Mouse (Mus musculus) heart, postnatal 0 days (tissue): Measurements from ENCODE around the gene Pigt. TPM values are rescaled to one million over a fixed set of nuclear protein-coding genes. Genes with fewer than 3 reads are reported as not detected.

ENCODE experiments used
- ATAC-seq: fragments of 200-750 bp; cut with Nextera tagmentation; 2 replicates; pipeline ENCODE4 v1.8.0; 2017; ENCODE audit warnings: low read depth, moderate number of reproducible peaks, moderate library complexity; ENCODE audit not compliant: insufficient read depth
- DNase-seq: peaks from one replicate; pipeline ENCODE4 v3.0.0-alpha.2; 2016; ENCODE audit warnings: low spot score
- H3K27ac ChIP-seq: fragments of 300-500 bp; sonication (generic); 2 replicates; pipeline ENCODE4 v1.5.1; 2014; ENCODE audit warnings: low read depth, mild to moderate bottlenecking
- H3K27me3 ChIP-seq: fragments of 300-500 bp; sonication (generic); 2 replicates; pipeline ENCODE4 v1.6.1; 2014; ENCODE audit warnings: low read length, mixed read lengths; ENCODE audit not compliant: control insufficient read depth, insufficient read depth
- H3K36me3 ChIP-seq: fragments of 300-500 bp; sonication (generic); replicated peaks from 2 replicates; pipeline ENCODE4 v1.6.1; 2014; ENCODE audit warnings: low read length, mixed read lengths; ENCODE audit not compliant: control insufficient read depth, insufficient read depth
- H3K4me1 ChIP-seq: fragments of 300-500 bp; sonication (generic); 2 replicates; pipeline ENCODE4 v1.6.1; 2014; ENCODE audit warnings: antibody characterized with exemption; ENCODE audit not compliant: control insufficient read depth, insufficient read depth
- H3K4me2 ChIP-seq: fragments of 300-500 bp; sonication (generic); 2 replicates; pipeline ENCODE4 v1.6.1; 2014; ENCODE audit warnings: low read depth, mild to moderate bottlenecking, low read length, moderate library complexity
- H3K4me3 ChIP-seq: fragments of 300-500 bp; sonication (generic); 2 replicates; pipeline ENCODE4 v1.5.1; 2014; ENCODE audit warnings: low read depth, low read length
- H3K9ac ChIP-seq: fragments of 300-500 bp; sonication (generic); replicated peaks from 2 replicates; pipeline ENCODE4 v1.6.1; 2014; ENCODE audit warnings: low read depth, low read length, mixed read lengths
- H3K9me3 ChIP-seq: fragments of 300-500 bp; sonication (generic); replicated peaks from 2 replicates; pipeline ENCODE4 v1.6.1; 2016; ENCODE audit warnings: low read length; ENCODE audit not compliant: control insufficient read depth
- CTCF ChIP-seq: IDR thresholded peaks from 2 replicates; pipeline ENCODE4 v1.5.1; 2016; ENCODE audit warnings: antibody characterized with exemption, control low read depth, low read depth
- EP300 ChIP-seq: IDR thresholded peaks from 2 replicates; pipeline ENCODE4 v1.6.1; 2016; ENCODE audit warnings: antibody characterized with exemption, low read depth
- WGBS: fragments of 180-500 bp; shearing (Covaris S2); extraction: QIAGEN DNeasy Blood & Tissue Kit; methylation state at CpG from one replicate; pipeline ENCODE4 v1.1.7; 2014; 5-methylcytosine and 5-hydroxymethylcytosine counted together
- polyA plus RNA-seq: library from polyadenylated mRNA; unstranded; fragments of >200 nt; fragmentation: Nextera tagmentation; extraction: Ambion mirVana; gene quantifications from 2 replicates; pipeline ENCODE4 v1.2.1, GENCODE M21; 2015
- total RNA-seq: library from RNA; depleted of rRNA; stranded (reverse); fragments of >200 nt; gene quantifications from 2 replicates; pipeline ENCODE4 v1.2.3, GENCODE M21; 2014; ENCODE audit warnings: low replicate concordance

Gene Pigt
- total and polyA plus RNA-seq, 2 experiments from 2014 or later = 30.9 to 45.0 TPM

DNA sequence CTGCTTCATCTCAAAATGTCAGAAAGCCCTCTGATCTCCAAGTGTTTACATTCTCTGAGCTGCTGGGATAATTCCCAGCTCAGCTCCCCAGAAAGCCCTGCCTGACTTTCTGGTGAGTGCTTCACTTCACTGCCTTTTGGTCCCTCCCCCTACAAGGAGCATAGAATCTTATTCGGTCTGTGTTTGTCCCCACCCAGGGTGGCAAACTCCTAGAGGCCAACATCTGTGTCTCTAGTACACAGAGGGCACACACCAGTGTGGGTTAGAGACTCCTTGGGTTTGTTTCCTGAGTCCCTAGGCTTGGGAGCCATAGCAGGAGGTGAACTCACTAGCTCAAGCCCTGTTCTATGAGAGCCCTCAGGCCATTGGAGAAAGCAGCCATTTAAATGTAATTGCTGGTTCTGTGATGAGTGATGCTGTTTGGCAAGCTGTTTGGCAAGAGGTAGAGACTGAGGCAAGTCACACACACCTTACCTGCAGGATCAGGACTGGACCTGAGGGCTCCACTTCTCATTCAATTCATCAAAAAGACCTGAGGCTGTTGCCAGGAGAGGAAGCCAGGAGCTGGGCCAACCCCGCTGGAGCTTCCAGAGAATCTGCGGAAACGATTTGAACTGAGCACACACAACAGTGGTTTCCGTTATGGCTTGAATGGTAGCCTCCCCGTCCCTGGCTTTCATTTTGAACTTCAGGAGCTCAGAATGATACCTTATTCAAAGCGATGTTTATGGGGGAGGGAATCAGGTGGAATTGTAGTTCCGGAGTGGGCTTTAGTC lies 43.5 kb downstream of the Pigt start:
- DNase-seq (no peak), ATAC-seq (no peak)
- no peak overlapping the region for H3K4me2 ChIP-seq
- H3K27me3 ChIP-seq = peaks cover 13% of the 10 kb centered on the region; the same call in 1 of the 2 replicates
- H3K36me3 ChIP-seq = no peaks in the 10 kb centered on the region
- WGBS = 31% methylated on average over 8 of the region's 8 CpGs
- TF ChIP-seq CTCF (no peak), EP300 (no peak)
- H3K4me1 ChIP-seq = no peaks in the 10 kb centered on the region
- no peak overlapping the region for H3K9ac ChIP-seq
- H3K4me3 ChIP-seq = no peak overlapping the region
- H3K9me3 ChIP-seq = no peaks in the 10 kb centered on the region
- H3K27ac ChIP-seq = no peak overlapping the region

DNA sequence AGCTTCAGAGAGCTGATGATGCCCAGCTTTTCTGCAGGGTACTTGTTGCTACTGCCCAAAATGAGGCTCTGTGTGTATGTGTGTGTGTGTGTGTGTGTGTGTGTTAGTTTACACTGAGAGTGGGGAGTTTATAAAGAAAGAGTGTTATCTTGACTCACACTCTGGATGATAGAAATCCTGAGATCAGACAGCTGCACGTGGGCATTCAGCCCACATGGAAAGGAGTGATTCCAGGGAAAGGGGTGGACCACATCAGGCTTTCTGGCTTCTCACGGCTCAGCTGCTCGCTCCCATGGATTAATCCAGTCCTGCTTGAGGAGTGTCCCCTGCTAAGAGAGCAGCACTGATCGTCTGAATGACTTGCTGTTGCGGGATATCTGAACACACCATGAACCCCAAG lies 44.8 kb downstream of the Pigt start:
- Histone ChIP-seq H3K27ac (no peak overlapping the region), H3K4me3 (no peak overlapping the region), H3K36me3 (no peaks in the 10 kb centered on the region), H3K9me3 (no peaks in the 10 kb centered on the region), H3K9ac (no peak overlapping the region), H3K4me1 (no peaks in the 10 kb centered on the region), H3K4me2 (no peak overlapping the region), H3K27me3 (0 out of 2 replicates have a peak, but pooled peaks cover 13% of the 10 kb centered on the region)
- DNase-seq (no peak), ATAC-seq (no peak)
- WGBS = 61% methylated on average over 5 of the region's 5 CpGs
- TF ChIP-seq CTCF (no peak), EP300 (no peak)

DNA sequence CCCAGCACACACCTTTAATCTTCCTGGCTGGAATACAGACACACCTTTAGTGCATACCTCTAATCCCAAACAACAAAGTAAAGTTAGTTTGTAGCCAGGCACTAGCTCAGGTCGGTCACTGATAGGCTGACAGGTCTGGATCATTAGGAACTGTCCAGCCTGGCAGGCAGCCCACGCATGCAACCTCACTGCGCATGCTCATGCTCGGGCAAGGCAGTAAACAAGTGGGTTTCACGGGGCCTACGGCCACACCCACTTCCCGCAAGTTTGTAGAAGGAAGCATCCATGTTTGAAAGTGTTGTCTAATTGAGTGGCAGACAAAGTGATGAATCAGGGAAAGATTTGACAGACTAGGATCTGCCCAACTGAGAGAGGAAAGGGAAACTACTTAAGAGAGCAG lies 45.3 kb downstream of the Pigt start:
- Histone ChIP-seq H3K4me2 (no peak overlapping the region), H3K36me3 (no peaks in the 10 kb centered on the region), H3K4me1 (no peaks in the 10 kb centered on the region), H3K9ac (no peak overlapping the region), H3K27me3 (0 out of 2 replicates have a peak, but pooled peaks cover 13% of the 10 kb centered on the region), H3K27ac (no peak overlapping the region), H3K4me3 (no peak overlapping the region), H3K9me3 (no peaks in the 10 kb centered on the region)
- WGBS = 79% methylated on average over 7 of the region's 7 CpGs
- no peak for DNase-seq
- no peak for TF ChIP-seq EP300
- no peak for TF ChIP-seq CTCF
- no peak for ATAC-seq

DNA sequence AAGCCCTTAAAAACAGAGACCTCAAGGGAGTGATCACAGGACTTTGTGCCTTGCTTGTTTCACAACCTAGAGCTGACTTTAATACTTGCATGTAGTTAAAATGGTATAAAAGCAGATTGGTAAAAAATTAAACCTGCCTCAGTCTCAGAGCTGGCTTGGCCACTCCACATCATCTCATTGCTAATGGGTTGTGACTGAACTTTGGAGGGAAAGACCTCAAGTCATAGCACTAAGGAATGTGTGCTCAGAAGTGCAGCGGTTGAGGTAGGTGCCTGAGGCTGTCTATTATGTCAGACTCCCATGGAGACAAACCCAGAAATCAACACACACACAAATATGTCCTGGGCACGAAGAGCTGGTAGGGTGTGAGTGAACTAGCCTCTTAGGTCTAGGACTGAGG lies 46.4 kb downstream of the Pigt start:
- Histone ChIP-seq H3K9ac (no peak overlapping the region), H3K27ac (no peak overlapping the region), H3K4me2 (no peak overlapping the region), H3K9me3 (no peaks in the 10 kb centered on the region), H3K4me3 (no peak overlapping the region), H3K4me1 (no peaks in the 10 kb centered on the region), H3K36me3 (no peaks in the 10 kb centered on the region), H3K27me3 (0 out of 2 replicates have a peak, but pooled peaks cover 13% of the 10 kb centered on the region)
- ATAC-seq (no peak), DNase-seq (no peak)
- TF ChIP-seq CTCF = no peak
- no peak for TF ChIP-seq EP300
- WGBS = 67% methylated on average over 2 of the region's 2 CpGs

DNA sequence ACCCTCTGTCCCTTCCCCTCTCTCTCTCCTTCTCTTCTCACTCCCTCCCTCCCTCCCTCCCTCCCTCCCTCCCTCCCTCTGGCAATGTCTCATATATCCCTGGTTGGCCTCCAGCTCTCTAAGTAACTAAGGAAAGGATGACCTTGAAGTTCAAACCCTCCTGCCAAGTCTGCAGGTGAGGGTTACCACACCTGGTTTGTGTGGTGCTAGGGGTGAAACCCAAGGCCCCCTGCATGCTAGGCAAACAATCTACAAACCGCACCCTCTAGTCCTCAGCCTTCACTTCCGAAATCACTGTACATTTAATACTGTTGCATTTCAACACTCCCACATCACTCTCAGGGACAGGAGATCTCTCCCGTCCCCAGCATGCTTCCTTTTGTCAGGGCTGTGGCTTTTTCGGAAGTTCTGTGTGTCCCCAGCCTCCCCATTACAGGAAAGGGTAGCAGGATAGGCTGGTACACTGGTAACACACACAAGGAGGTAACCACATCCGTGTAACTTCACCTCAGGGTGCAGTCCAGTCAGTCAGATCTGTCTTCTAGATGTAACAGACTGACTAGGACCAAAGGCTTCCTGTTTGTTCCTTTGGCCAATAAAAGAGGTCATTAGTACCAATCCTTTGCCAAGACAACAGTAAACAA lies 47.3 kb downstream of the Pigt start:
- ATAC-seq = no peak
- Histone ChIP-seq H3K36me3 (no peaks in the 10 kb centered on the region), H3K4me3 (no peak overlapping the region), H3K27ac (no peak overlapping the region), H3K4me1 (no peaks in the 10 kb centered on the region), H3K4me2 (no peak overlapping the region), H3K9me3 (no peaks in the 10 kb centered on the region), H3K9ac (no peak overlapping the region), H3K27me3 (0 out of 2 replicates have a peak, but pooled peaks cover 12% of the 10 kb centered on the region)
- TF ChIP-seq CTCF = no peak
- no peak for TF ChIP-seq EP300
- DNase-seq = no peak
- 31% methylated on average over 5 of the region's 5 CpGs for WGBS
